Mouse (Mus musculus) intestine, embryonic 15.5 days (tissue): ENCODE measurements around the gene Elavl1. TPM values are rescaled to one million over a fixed set of nuclear protein-coding genes. Genes with fewer than 3 reads are reported as not detected.
A peak's percentile ranks its signal among the peaks of the same experiment; 100 is the strongest.
"Not testable (repeated sequence)": the region's sequence is repeated elsewhere in the genome, so short reads cannot be mapped to it uniquely, and the experiment has no call there.

ENCODE experiments used
- ATAC-seq: fragments of 200-750 bp; cut with Nextera tagmentation; 2 replicates; pipeline ENCODE4 v1.8.0; 2017; ENCODE audit warnings: moderate TSS enrichment, moderate library complexity
- H3K27ac ChIP-seq: fragments of 300-500 bp; sonication (generic); 2 replicates; pipeline ENCODE4 v1.5.1; 2015; ENCODE audit warnings: mild to moderate bottlenecking, inconsistent platforms
- H3K27me3 ChIP-seq: fragments of 300-500 bp; sonication (generic); replicated peaks from 2 replicates; pipeline ENCODE4 v1.6.1; 2015; ENCODE audit warnings: inconsistent platforms
- H3K36me3 ChIP-seq: fragments of 300-500 bp; sonication (generic); 2 replicates; pipeline ENCODE4 v1.6.1; 2015; ENCODE audit warnings: inconsistent platforms
- H3K4me1 ChIP-seq: fragments of 300-500 bp; sonication (generic); replicated peaks from 2 replicates; pipeline ENCODE4 v1.6.1; 2015; ENCODE audit warnings: inconsistent platforms
- H3K4me2 ChIP-seq: fragments of 300-500 bp; sonication (generic); replicated peaks from 2 replicates; pipeline ENCODE4 v1.6.1; 2015; ENCODE audit warnings: mild to moderate bottlenecking, inconsistent platforms
- H3K4me3 ChIP-seq: fragments of 300-500 bp; sonication (generic); replicated peaks from 2 replicates; pipeline ENCODE4 v1.5.1; 2015; ENCODE audit warnings: inconsistent platforms
- H3K9ac ChIP-seq: fragments of 300-500 bp; sonication (generic); 2 replicates; pipeline ENCODE4 v1.6.1; 2015; ENCODE audit warnings: inconsistent platforms
- H3K9me3 ChIP-seq: fragments of 300-500 bp; sonication (generic); 2 replicates; pipeline ENCODE4 v1.6.1; 2016; ENCODE audit warnings: inconsistent platforms
- WGBS: fragments of 180-500 bp; shearing (Covaris S2); methylation state at CpG from one replicate; pipeline ENCODE4 v1.1.7; 2015; 5-methylcytosine and 5-hydroxymethylcytosine counted together
- polyA plus RNA-seq: library from polyadenylated mRNA; unstranded; fragments of >200 nt; fragmentation: Nextera tagmentation; extraction: Ambion mirVana; gene quantifications from 2 replicates; pipeline ENCODE4 v1.2.1, GENCODE M21; 2015

Elavl1 gene
- 201 and 230 TPM in 2 replicates for polyA plus RNA-seq

DNA sequence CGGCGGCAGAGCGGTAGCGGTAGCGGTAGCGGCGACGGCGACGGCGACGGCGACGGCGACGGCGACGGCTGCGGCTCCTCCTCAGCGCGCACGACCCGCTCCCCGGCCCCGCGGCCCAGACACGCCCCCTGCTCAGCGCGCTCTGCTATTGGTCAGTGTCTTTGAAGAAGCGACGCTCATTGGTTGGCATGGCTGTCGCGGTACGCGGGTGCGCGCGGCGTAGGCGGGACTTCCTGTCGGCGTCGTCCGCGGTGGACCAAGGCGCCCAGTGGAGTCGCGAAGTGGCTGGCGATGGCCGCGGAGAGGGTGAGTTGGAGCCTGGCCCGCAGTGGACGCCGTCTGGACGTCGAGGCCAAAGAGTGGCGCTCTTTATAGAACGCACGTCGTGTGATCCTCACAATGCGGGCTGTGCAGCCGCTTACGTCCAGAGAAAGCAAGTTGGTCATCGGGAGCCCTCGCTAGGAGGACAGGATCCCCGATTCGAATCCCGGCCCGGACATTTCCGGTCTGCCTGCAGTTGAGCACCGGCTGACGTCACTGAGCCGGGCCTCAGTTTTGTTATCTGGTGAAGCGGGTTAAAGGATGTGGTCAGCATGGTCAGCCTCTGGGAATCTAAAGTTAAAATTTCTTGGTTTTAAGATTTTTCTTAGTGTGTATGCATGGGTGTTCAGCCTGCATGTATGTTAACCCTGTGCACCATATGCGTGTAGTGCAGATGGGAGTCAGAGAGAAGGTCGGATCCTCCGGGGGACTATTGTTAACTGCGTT, at the start of gene Elavl1, which contains the start of gene Ccl25:
TSS of gene Elavl1 (minus strand) at position 431 of the 768 bp plus-strand sequence.
TSS of gene Ccl25 (plus strand) at position 228 of the 768 bp plus-strand sequence.
- no peaks in the 10 kb centered on the region for H3K9me3 ChIP-seq
- under 1% methylated on average over 78 of the region's 78 CpGs for WGBS

DNA sequence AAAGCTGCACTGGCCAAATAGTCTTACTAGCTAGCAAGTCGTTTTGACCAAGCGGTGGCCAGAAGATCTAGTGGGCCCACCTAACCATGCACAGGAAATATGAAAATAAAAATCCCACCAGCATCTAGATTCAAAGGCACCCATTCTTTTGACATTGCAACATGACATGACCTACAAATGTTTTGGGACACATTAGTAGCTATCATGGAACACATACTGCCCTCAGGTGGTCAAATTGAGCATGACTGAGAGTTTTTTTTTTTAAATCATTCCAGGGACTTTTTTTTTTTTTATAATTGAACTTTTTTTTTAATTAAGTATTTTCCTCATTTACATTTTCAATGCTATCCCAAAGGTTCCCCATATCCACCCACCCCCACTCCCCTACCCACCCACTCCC, 47.4 kb upstream of the Elavl1 start:
- no peaks in the 10 kb centered on the region for H3K9me3 ChIP-seq
- H3K4me2 ChIP-seq = no peak overlapping the region
- no peak for ATAC-seq
- H3K27ac ChIP-seq = no peak overlapping the region
- no peaks in the 10 kb centered on the region for H3K4me1 ChIP-seq
- no peak overlapping the region for H3K9ac ChIP-seq
- H3K27me3 ChIP-seq = no peaks in the 10 kb centered on the region
- H3K36me3 ChIP-seq = no peaks in the 10 kb centered on the region
- H3K4me3 ChIP-seq = no peak overlapping the region
- WGBS = 78% methylated on average over 2 of the region's 2 CpGs

More for the DNA sequence above, at the start of gene Elavl1, which contains the start of gene Ccl25:
- peak within 1 kb of the TSS; percentile 97 for H3K9ac ChIP-seq
- peak within 1 kb of the TSS; percentile 94 for H3K4me3 ChIP-seq
- peaks cover 20% of the 10 kb centered on the region for H3K36me3 ChIP-seq
- peak within 1 kb of the TSS; percentile 77 for H3K4me2 ChIP-seq
- H3K27ac ChIP-seq = peak within 1 kb of the TSS; percentile 86
- H3K27me3 ChIP-seq = no peaks in the 10 kb centered on the region
- ATAC-seq = peak; percentile 99
- peaks cover 30% of the 10 kb centered on the region for H3K4me1 ChIP-seq

DNA sequence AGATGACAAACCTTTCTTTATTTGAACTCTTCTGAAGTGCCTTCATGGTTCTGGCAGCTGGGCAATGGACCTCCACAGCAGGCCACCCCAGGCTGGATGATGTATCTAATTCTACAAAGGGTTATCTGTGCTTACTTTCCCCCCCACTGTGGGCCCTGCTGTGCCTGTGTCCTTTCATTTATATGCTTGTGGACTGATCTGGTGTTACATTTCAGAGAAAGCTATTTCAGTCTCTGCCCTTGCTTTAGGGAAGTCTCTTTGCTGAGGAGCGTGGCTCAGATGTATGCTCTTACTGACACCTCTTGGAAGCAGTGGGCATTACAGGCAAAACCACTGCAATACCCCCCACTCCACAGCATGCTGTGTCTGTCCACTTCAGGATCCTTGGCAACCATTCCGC, 44.9 kb upstream of the Elavl1 start:
- H3K9ac ChIP-seq = no peak overlapping the region
- H3K4me2 ChIP-seq = no peak overlapping the region
- WGBS = 36% methylated on average over 2 of the region's 2 CpGs
- H3K9me3 ChIP-seq = no peaks in the 10 kb centered on the region
- no peaks in the 10 kb centered on the region for H3K36me3 ChIP-seq
- no peak overlapping the region for H3K4me3 ChIP-seq
- ATAC-seq = peak; percentile 63; the same call in 1 of the 2 replicates
- no peaks in the 10 kb centered on the region for H3K4me1 ChIP-seq
- no peak overlapping the region for H3K27ac ChIP-seq
- no peaks in the 10 kb centered on the region for H3K27me3 ChIP-seq

DNA sequence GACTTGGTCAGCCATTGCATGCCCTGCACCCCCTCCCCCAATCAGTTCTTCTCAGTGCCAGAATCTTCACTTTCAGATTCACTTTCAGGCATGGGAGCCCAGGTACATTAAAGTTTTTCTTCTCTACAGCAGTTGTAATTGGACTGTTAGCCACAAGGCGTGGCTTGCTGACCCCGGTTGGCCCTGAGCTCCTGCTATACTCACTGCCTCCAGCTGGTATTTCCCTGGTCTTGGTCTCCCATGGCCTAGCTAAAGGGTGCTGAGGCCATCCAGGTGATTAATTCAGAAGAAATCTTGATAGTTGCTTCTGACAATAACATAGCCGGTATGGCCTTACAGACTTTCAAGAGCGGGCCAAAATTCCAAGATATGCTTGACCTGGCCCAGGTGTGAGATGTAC, 43.3 kb upstream of the Elavl1 start:
- H3K4me2 ChIP-seq = no peak overlapping the region
- no peak overlapping the region for H3K27ac ChIP-seq
- WGBS = 79% methylated on average over 4 of the region's 4 CpGs
- H3K9ac ChIP-seq = no peak overlapping the region
- no peak for ATAC-seq
- H3K36me3 ChIP-seq = no peaks in the 10 kb centered on the region
- no peak overlapping the region for H3K4me3 ChIP-seq
- H3K4me1 ChIP-seq = no peaks in the 10 kb centered on the region
- no peaks in the 10 kb centered on the region for H3K27me3 ChIP-seq
- no peaks in the 10 kb centered on the region for H3K9me3 ChIP-seq

DNA sequence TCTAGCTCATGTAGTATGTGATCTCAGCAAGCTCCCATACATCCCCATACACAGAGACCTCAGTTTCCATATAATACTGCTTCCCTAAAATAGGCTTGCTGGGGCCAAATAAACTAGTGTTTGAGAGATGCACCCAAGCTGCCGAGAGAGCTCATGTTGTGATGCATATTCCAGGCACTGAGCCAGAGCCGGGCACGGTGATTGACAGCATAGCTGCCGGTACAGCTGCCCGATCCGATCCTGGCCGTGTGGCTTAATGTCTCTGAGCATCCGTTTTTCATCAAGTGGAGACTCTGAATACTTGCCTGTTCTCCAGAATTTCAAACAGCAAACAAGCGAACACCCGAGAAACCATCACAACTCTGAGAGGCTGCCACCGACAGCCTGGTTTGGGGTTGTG, 42.6 kb upstream of the Elavl1 start:
- Histone ChIP-seq H3K9ac (no peak overlapping the region), H3K4me1 (no peaks in the 10 kb centered on the region)

DNA sequence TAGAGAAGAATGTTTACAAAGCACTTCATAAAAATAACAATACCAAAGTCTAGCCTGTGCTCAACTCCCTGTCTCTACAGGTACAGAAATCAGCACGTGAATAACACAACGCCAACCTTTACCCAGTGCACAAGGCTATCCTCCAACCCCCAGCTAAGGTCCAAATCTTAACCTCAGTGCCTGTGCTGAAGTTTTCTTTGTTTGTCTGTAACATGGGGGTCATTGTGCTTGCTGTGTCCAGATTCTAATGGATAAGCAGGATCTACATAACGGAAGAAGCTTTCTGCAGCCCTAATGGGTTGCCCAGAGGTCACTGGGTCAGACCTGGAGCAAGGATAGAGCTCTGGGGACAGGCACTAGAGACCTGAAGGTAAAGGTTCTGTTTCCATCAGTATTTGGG, 41.0 kb upstream of the Elavl1 start:
- 92% methylated on average over 3 of the region's 3 CpGs for WGBS
- Histone ChIP-seq H3K9ac (no peak overlapping the region), H3K4me3 (no peak overlapping the region), H3K9me3 (no peaks in the 10 kb centered on the region), H3K27ac (no peak overlapping the region), H3K27me3 (no peaks in the 10 kb centered on the region), H3K36me3 (no peaks in the 10 kb centered on the region), H3K4me2 (no peak overlapping the region), H3K4me1 (no peaks in the 10 kb centered on the region)
- ATAC-seq = no peak

More for the DNA sequence above, 42.6 kb upstream of the Elavl1 start:
- Histone ChIP-seq H3K4me3 (no peak overlapping the region), H3K27me3 (no peaks in the 10 kb centered on the region), H3K27ac (no peak overlapping the region), H3K4me2 (no peak overlapping the region), H3K9me3 (no peaks in the 10 kb centered on the region), H3K36me3 (no peaks in the 10 kb centered on the region)
- WGBS = 85% methylated on average over 11 of the region's 11 CpGs
- no peak for ATAC-seq

DNA sequence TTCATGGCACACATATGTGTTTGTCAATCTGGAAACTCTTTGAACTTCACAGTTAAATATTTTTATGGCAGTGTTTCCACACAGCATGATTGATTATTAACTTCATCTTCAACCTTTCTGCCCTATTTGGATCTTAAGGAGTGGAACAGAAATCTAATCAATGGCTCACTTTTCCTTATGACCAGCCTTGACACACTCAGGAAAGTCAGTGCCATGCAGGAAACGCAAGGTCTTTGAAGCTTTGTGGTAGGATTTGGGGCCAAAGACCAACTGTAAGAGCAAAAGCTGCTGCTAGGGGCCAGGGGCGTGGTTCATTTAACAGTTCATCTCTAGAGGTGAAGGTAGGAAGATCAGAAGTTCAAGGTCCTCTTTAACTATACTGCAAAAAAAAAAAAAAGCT, 35.7 kb upstream of the Elavl1 start:
- no peak overlapping the region for H3K4me2 ChIP-seq
- 49% methylated on average over 2 of the region's 2 CpGs for WGBS
- ATAC-seq = peak; percentile 91
- H3K9me3 ChIP-seq = no peaks in the 10 kb centered on the region
- H3K4me3 ChIP-seq = no peak overlapping the region
- H3K27ac ChIP-seq = 0 out of 2 replicates have a peak overlapping the region, but pooled peaks have one; percentile 24
- H3K4me1 ChIP-seq = no peaks in the 10 kb centered on the region
- no peaks in the 10 kb centered on the region for H3K36me3 ChIP-seq
- no peaks in the 10 kb centered on the region for H3K27me3 ChIP-seq
- no peak overlapping the region for H3K9ac ChIP-seq

DNA sequence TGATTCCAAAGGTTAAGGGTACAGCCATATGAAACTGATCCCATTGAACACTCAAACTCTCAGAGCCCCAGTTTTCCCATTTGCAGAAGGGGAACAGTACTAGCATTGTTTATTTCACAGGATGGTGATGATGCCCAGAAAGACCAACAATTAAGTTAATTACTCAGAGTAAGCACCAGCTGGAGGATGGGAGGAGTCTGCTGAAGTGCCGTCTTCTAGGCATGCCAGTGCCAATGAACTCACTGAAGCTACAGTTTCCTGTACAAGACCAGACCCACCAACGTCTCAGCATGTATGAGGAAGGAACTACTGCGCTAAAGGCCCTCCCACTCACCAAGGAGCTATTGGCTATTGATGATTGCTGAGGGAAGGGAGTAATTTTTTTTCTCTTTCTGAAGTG, 34.1 kb upstream of the Elavl1 start:
- H3K27me3 ChIP-seq = no peaks in the 10 kb centered on the region
- H3K9me3 ChIP-seq = no peaks in the 10 kb centered on the region
- H3K9ac ChIP-seq = no peak overlapping the region
- H3K4me2 ChIP-seq = no peak overlapping the region
- no peaks in the 10 kb centered on the region for H3K4me1 ChIP-seq
- H3K4me3 ChIP-seq = no peak overlapping the region
- H3K36me3 ChIP-seq = no peaks in the 10 kb centered on the region
- H3K27ac ChIP-seq = no peak overlapping the region
- no peak for ATAC-seq
- 71% methylated on average over 3 of the region's 3 CpGs for WGBS

DNA sequence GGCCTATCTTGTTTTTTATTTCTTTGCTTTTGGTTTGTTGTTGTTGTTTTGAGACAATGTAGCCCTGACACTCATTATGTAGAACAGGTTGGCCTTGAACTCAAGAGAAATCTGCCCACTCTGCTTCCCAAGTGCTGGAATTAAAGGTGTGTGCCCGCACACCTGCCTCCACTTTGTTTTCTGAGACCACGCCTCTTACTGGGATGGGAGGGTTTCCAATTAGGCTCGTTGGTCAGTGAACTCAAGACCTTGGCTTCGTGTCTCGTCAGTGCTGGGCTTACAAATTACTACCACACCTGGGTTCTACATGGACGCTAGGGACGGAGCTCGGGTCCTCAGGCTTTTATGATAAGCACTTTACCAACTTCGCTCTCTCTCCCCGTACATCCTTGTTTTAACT, 30.2 kb upstream of the Elavl1 start:
- H3K9ac ChIP-seq = no peak overlapping the region
- no peaks in the 10 kb centered on the region for H3K36me3 ChIP-seq
- no peak for ATAC-seq
- 87% methylated on average over 10 of the region's 10 CpGs for WGBS
- no peak overlapping the region for H3K27ac ChIP-seq
- no peak overlapping the region for H3K4me3 ChIP-seq
- H3K4me1 ChIP-seq = no peaks in the 10 kb centered on the region
- H3K9me3 ChIP-seq = no peaks in the 10 kb centered on the region
- H3K4me2 ChIP-seq = no peak overlapping the region
- H3K27me3 ChIP-seq = no peaks in the 10 kb centered on the region

DNA sequence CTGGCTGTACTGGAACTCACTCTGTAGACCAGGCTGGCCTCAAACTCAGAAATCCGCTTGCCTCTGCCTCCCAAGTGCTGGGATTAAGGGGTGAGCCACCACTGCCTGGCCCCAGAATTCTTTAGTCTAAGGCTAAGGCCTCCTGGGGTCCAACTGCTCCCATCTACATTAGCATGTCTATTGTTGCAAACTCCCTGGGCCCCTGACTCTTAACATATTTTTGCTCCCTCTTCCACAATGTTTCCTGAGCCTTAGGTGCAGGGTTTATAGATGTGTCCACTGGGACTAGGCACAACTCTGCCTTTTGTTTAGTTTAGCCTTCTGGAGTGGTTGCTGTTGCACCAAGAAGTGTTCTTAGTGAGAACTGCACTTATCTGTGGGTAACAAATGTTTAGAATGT, 29.3 kb upstream of the Elavl1 start:
- Histone ChIP-seq H3K9ac (no peak overlapping the region), H3K4me2 (no peak overlapping the region), H3K27me3 (no peaks in the 10 kb centered on the region), H3K27ac (no peak overlapping the region), H3K4me3 (no peak overlapping the region), H3K4me1 (no peaks in the 10 kb centered on the region), H3K36me3 (no peaks in the 10 kb centered on the region), H3K9me3 (no peaks in the 10 kb centered on the region)
- 84% methylated on average over 1 of the region's 1 CpGs for WGBS
- no peak for ATAC-seq

DNA sequence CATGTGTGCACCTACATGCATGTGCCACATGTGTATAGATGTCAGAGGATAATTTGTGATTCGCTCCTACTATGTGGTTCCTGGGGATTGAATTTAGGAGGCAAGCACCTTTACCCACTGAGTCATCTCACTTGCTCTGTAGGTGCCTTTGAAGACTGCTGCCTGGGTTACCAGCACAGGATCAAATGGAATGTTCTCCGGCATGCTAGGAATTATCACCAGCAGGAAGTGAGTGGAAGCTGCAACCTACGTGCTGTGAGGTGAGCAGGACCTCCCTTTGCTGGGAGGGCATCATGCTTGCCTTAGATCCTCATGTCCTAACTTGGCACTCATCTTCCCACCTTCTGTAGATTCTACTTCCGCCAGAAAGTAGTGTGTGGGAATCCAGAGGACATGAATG, 28.5 kb upstream of the Elavl1 start:
- H3K9ac ChIP-seq = no peak overlapping the region
- no peaks in the 10 kb centered on the region for H3K27me3 ChIP-seq
- no peaks in the 10 kb centered on the region for H3K9me3 ChIP-seq
- no peak overlapping the region for H3K4me2 ChIP-seq
- ATAC-seq = no peak
- WGBS = 79% methylated on average over 4 of the region's 4 CpGs
- no peaks in the 10 kb centered on the region for H3K36me3 ChIP-seq
- no peaks in the 10 kb centered on the region for H3K4me1 ChIP-seq
- H3K4me3 ChIP-seq = no peak overlapping the region
- H3K27ac ChIP-seq = no peak overlapping the region

DNA sequence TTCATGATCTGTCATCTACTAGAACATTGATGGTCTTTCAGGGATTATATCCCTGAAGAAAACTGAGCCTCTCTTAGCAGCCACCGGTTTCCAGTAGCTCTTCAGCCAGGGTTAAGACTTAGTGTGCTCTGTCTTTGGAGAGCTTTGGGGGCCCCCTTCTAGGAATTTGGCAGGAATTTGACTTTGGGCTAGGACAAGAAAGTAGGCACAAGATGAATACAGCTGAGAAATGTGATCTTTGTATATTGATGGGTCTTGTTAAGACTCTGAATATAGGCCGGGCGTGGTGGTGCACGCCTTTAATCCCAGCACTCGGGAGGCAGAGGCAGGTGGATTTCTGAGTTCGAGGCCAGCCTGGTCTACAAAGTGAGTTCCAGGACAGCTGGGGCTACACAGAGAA, 27.3 kb upstream of the Elavl1 start:
- not testable (repeated sequence) for H3K27ac ChIP-seq, H3K4me3 ChIP-seq, H3K9ac ChIP-seq, H3K36me3 ChIP-seq, H3K4me1 ChIP-seq, H3K9me3 ChIP-seq, ATAC-seq, H3K4me2 ChIP-seq, H3K27me3 ChIP-seq
- 85% methylated on average over 6 of the region's 6 CpGs for WGBS

DNA sequence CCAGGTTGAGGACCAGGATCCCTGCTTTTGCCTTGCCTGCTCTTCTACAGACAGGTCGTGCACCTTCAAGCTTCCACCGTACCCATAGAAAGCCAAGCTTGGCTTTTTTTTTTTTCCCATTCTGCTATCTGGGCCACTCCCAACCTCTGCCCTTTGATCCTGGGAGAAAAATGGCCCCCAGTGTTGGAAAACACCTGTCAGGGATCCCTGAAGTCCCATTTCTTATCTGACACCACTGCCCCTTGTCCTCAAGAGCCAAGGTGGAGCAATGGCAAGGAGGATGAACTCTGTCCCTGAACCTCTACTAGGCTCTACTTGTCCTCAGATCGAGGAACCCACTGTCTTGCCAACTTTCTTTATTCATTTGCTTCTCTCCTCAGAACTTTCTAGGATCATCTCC, 25.4 kb upstream of the Elavl1 start:
- H3K9ac ChIP-seq = no peak overlapping the region
- no peaks in the 10 kb centered on the region for H3K27me3 ChIP-seq
- 77% methylated on average over 3 of the region's 3 CpGs for WGBS
- H3K4me2 ChIP-seq = peak overlapping the region; percentile 44
- H3K36me3 ChIP-seq = no peaks in the 10 kb centered on the region
- H3K9me3 ChIP-seq = no peaks in the 10 kb centered on the region
- H3K4me3 ChIP-seq = no peak overlapping the region
- H3K4me1 ChIP-seq = peaks cover 8% of the 10 kb centered on the region; the same call in 1 of the 2 replicates
- ATAC-seq = peak; percentile 85
- peak overlapping the region; percentile 48 for H3K27ac ChIP-seq
